Mouse (Mus musculus) macrophage (primary cell): ENCODE data around the gene Syt1. TPM values are rescaled to one million over a fixed set of nuclear protein-coding genes. Genes with fewer than 3 reads are reported as not detected.

Experiments
- H3K27ac ChIP-seq: fragments of 350-480 bp; formaldehyde crosslinking; 2 replicates; pipeline ENCODE4 v1.9.0; 2021
- H3K36me3 ChIP-seq: fragments of 350-480 bp; formaldehyde crosslinking; 2 replicates; pipeline ENCODE4 v1.9.0; 2021; ENCODE audit errors: inconsistent target
- H3K4me3 ChIP-seq: fragments of 350-480 bp; formaldehyde crosslinking; 2 replicates; pipeline ENCODE4 v1.9.0; 2021; ENCODE audit errors: inconsistent target
- H3K79me2 ChIP-seq: fragments of 350-480 bp; formaldehyde crosslinking; 2 replicates; pipeline ENCODE4 v1.9.0; 2021; ENCODE audit errors: inconsistent target
- WGBS: methylation state at CpG from one replicate; pipeline ENCODE4 v1.1.7; 2026; ENCODE audit warnings: inconsistent platforms; ENCODE audit not compliant: missing documents; 5-methylcytosine and 5-hydroxymethylcytosine counted together
- polyA plus RNA-seq: library from polyadenylated mRNA; stranded (reverse); fragments of 250-400 nt; gene quantifications from 3 replicates; pipeline ENCODE4 v1.2.4, GENCODE M21; 2018; ENCODE audit warnings: inconsistent platforms

Syt1 gene
- polyA plus RNA-seq, 1 experiment from 2014 or later, result not detected

GRCm38 (mm10) chr10:108626404-108626803 is 384.4 kb downstream of the Syt1 start:
- 43% methylated on average over 3 of the region's 3 CpGs for WGBS
- Histone ChIP-seq H3K36me3 (no peaks in the 10 kb centered on the region), H3K79me2 (no peaks in the 10 kb centered on the region), H3K27ac (no peak overlapping the region), H3K4me3 (no peak overlapping the region)

- H3K27ac ChIP-seq, result no peak overlapping the region
- H3K4me3 ChIP-seq, result no peak overlapping the region
- H3K79me2 ChIP-seq, result no peaks in the 10 kb centered on the region
- no peaks in the 10 kb centered on the region for H3K36me3 ChIP-seq
- 59% methylated on average over 4 of the region's 4 CpGs for WGBS
Observed at GRCm38 (mm10) chr10:108623002-108623401, 387.8 kb downstream of the Syt1 start.

GRCm38 (mm10) chr10:108619861-108620260 is 390.9 kb downstream of the Syt1 start:
- WGBS, result 85% methylated on average over 5 of the region's 5 CpGs
- Histone ChIP-seq H3K27ac (no peak overlapping the region), H3K36me3 (no peaks in the 10 kb centered on the region), H3K79me2 (no peaks in the 10 kb centered on the region), H3K4me3 (no peak overlapping the region)

- Histone ChIP-seq H3K27ac (no peak overlapping the region), H3K79me2 (no peaks in the 10 kb centered on the region), H3K36me3 (no peaks in the 10 kb centered on the region), H3K4me3 (no peak overlapping the region)
- WGBS, result 87% methylated on average over 3 of the region's 5 CpGs
Observed at GRCm38 (mm10) chr10:108619217-108619616, 391.6 kb downstream of the Syt1 start.

- Histone ChIP-seq H3K4me3 (no peak overlapping the region), H3K27ac (no peak overlapping the region), H3K79me2 (no peaks in the 10 kb centered on the region), H3K36me3 (no peaks in the 10 kb centered on the region)
- 88% methylated on average over 14 of the region's 14 CpGs for WGBS
Observed at GRCm38 (mm10) chr10:108610057-108610644, 400.6 kb downstream of the Syt1 start.

- 75% methylated on average over 8 of the region's 8 CpGs for WGBS
- H3K27ac ChIP-seq, result no peak overlapping the region
- H3K79me2 ChIP-seq, result no peaks in the 10 kb centered on the region
- H3K4me3 ChIP-seq, result no peak overlapping the region
- H3K36me3 ChIP-seq, result no peaks in the 10 kb centered on the region
Observed at GRCm38 (mm10) chr10:108601672-108602412, 408.9 kb downstream of the Syt1 start.

- Histone ChIP-seq H3K4me3 (no peak overlapping the region), H3K27ac (no peak overlapping the region), H3K79me2 (no peaks in the 10 kb centered on the region), H3K36me3 (no peaks in the 10 kb centered on the region)
- WGBS, result 90% methylated on average over 9 of the region's 9 CpGs
Observed at GRCm38 (mm10) chr10:108600693-108601092, 410.1 kb downstream of the Syt1 start.

GRCm38 (mm10) chr10:108597385-108597784 is 413.4 kb downstream of the Syt1 start:
- Histone ChIP-seq H3K4me3 (no peak overlapping the region), H3K27ac (no peak overlapping the region), H3K36me3 (no peaks in the 10 kb centered on the region), H3K79me2 (no peaks in the 10 kb centered on the region)
- 86% methylated on average over 1 of the region's 1 CpGs for WGBS

GRCm38 (mm10) chr10:108596162-108596927 is 414.4 kb downstream of the Syt1 start:
- H3K4me3 ChIP-seq, result no peak overlapping the region
- H3K79me2 ChIP-seq, result no peaks in the 10 kb centered on the region
- no peaks in the 10 kb centered on the region for H3K36me3 ChIP-seq
- H3K27ac ChIP-seq, result no peak overlapping the region
- WGBS, result 51% methylated on average over 11 of the region's 11 CpGs

GRCm38 (mm10) chr10:108589355-108589754 is 421.4 kb downstream of the Syt1 start:
- H3K79me2 ChIP-seq, result no peaks in the 10 kb centered on the region
- 89% methylated on average over 3 of the region's 3 CpGs for WGBS
- no peak overlapping the region for H3K4me3 ChIP-seq
- H3K36me3 ChIP-seq, result no peaks in the 10 kb centered on the region
- H3K27ac ChIP-seq, result no peak overlapping the region

- Histone ChIP-seq H3K79me2 (no peaks in the 10 kb centered on the region), H3K4me3 (no peak overlapping the region), H3K36me3 (no peaks in the 10 kb centered on the region), H3K27ac (no peak overlapping the region)
- 92% methylated on average over 3 of the region's 3 CpGs for WGBS
Observed at GRCm38 (mm10) chr10:108588924-108589323, 421.9 kb downstream of the Syt1 start.

- Histone ChIP-seq H3K36me3 (no peaks in the 10 kb centered on the region), H3K4me3 (no peak overlapping the region), H3K79me2 (no peaks in the 10 kb centered on the region), H3K27ac (no peak overlapping the region)
- WGBS, result 90% methylated on average over 11 of the region's 11 CpGs
Observed at GRCm38 (mm10) chr10:108583694-108584093, 427.1 kb downstream of the Syt1 start.

- Histone ChIP-seq H3K27ac (no peak overlapping the region), H3K4me3 (no peak overlapping the region), H3K36me3 (no peaks in the 10 kb centered on the region), H3K79me2 (no peaks in the 10 kb centered on the region)
- WGBS, result 98% methylated on average over 3 of the region's 3 CpGs
Observed at GRCm38 (mm10) chr10:108582397-108582730, 428.4 kb downstream of the Syt1 start.

GRCm38 (mm10) chr10:108581555-108582396 is 429.0 kb downstream of the Syt1 start:
- H3K36me3 ChIP-seq, result no peaks in the 10 kb centered on the region
- no peak overlapping the region for H3K27ac ChIP-seq
- H3K79me2 ChIP-seq, result no peaks in the 10 kb centered on the region
- 84% methylated on average over 12 of the region's 12 CpGs for WGBS
- H3K4me3 ChIP-seq, result no peak overlapping the region
